Mouse (Mus musculus) cortical plate, adult 2 months (tissue): ENCODE data around the gene Ust.

Experiments used
- CTCF ChIP-seq: fragments of 200-500 bp; IDR thresholded peaks from 2 replicates; pipeline ENCODE4 v1.5.1; 2011; ENCODE audit warnings: mild to moderate bottlenecking, control low read depth, low read length; ENCODE audit not compliant: insufficient read depth; ENCODE audit errors: extremely low read depth
- POLR2A ChIP-seq: fragments of 200-500 bp; IDR thresholded peaks from 2 replicates; pipeline ENCODE4 v1.6.1; 2011; ENCODE audit warnings: mild to moderate bottlenecking, low read length, control low read depth; ENCODE audit not compliant: insufficient read depth; ENCODE audit errors: extremely low read depth

- TF ChIP-seq CTCF (no peak), POLR2A (no peak)
Observed at GRCm38 (mm10) chr10:8181596-8182185, 336.9 kb downstream of the Ust start.
